10 mouse cellular contexts compared by ENCODE assay signal in genomic region chr9:43261941-43262340, GRCm38 (mm10). TPM values are rescaled to one million over a fixed set of nuclear protein-coding genes. Genes with fewer than 3 reads are reported as not detected.
DNase-seq lines count a peak whose midpoint lies in the region; ATAC-seq and TF ChIP-seq lines count a peak whose summit lies in the region.
"Had no signal": no experiment of that assay in that cellular context is flagged by ENCODE, and none has a peak within 500 bp of the region (broad histone marks: within the 10 kb centered on the region; RNA-seq: fewer than 3 reads in every experiment).

No protein-coding gene starts in this region.

- ATAC-seq in hindbrain, embryonic 12.5 days (ENCODE audit: low FRiP score) = no peak
- ATAC-seq in hindbrain, embryonic 16.5 days = no peak
- 0 out of 2 replicates have a peak, but pooled peaks have one; percentile 26 for ATAC-seq in kidney, embryonic 14.5 days (ENCODE audit: low FRiP score, low TSS enrichment)
- ATAC-seq in liver, postnatal 0 days = no peak
- ATAC-seq in midbrain, embryonic 15.5 days (replicated peaks) = no peak
- no peak for ATAC-seq in midbrain, embryonic 16.5 days

- TF ChIP-seq CTCF in liver, postnatal 0 days (IDR thresholded peaks at IDR 0.05; ENCODE audit: low read depth) = peak; percentile 53

- H3K27me3 ChIP-seq in hindbrain, embryonic 12.5 days = no peaks in the 10 kb centered on the region
- H3K27me3 ChIP-seq in hindbrain, embryonic 16.5 days (replicated peaks; ENCODE audit: control insufficient read depth, insufficient read depth, low read length) = 0 out of 2 replicates have a peak, but pooled peaks cover 2% of the 10 kb centered on the region
- no peaks in the 10 kb centered on the region for H3K27me3 ChIP-seq in kidney, embryonic 14.5 days (ENCODE audit: control insufficient read depth, insufficient read depth, low read length)
- H3K27me3 ChIP-seq in liver, postnatal 0 days (ENCODE audit: insufficient read depth, low read length) = no peaks in the 10 kb centered on the region
- 0 out of 2 replicates have a peak, but pooled peaks cover 2% of the 10 kb centered on the region for H3K27me3 ChIP-seq in midbrain, embryonic 15.5 days (replicated peaks)
- H3K27me3 ChIP-seq in midbrain, embryonic 16.5 days (ENCODE audit: control insufficient read depth, insufficient read depth, low read depth, low read length) = no peaks in the 10 kb centered on the region

- H3K4me1 ChIP-seq in hindbrain, embryonic 12.5 days = peaks cover 20% of the 10 kb centered on the region
- H3K4me1 ChIP-seq in hindbrain, embryonic 16.5 days (ENCODE audit: control insufficient read depth, insufficient read depth, low read depth, low read length) = no peaks in the 10 kb centered on the region
- peaks cover 39% of the 10 kb centered on the region for H3K4me1 ChIP-seq in kidney, embryonic 14.5 days (ENCODE audit: control insufficient read depth, insufficient read depth, low read length)
- H3K4me1 ChIP-seq in liver, postnatal 0 days (ENCODE audit: insufficient read depth) = peaks cover 17% of the 10 kb centered on the region
- no peaks in the 10 kb centered on the region for H3K4me1 ChIP-seq in midbrain, embryonic 15.5 days
- H3K4me1 ChIP-seq in midbrain, embryonic 16.5 days (ENCODE audit: control insufficient read depth, insufficient read depth, low read length) = no peaks in the 10 kb centered on the region

- H3K9me3 ChIP-seq in hindbrain, embryonic 12.5 days (replicated peaks) = no peaks in the 10 kb centered on the region
- H3K9me3 ChIP-seq in hindbrain, embryonic 16.5 days (ENCODE audit: control insufficient read depth, low read length) = no peaks in the 10 kb centered on the region
- H3K9me3 ChIP-seq in kidney, embryonic 14.5 days (ENCODE audit: control insufficient read depth, low read length) = no peaks in the 10 kb centered on the region
- H3K9me3 ChIP-seq in liver, postnatal 0 days (ENCODE audit: low read length) = no peaks in the 10 kb centered on the region
- no peaks in the 10 kb centered on the region for H3K9me3 ChIP-seq in midbrain, embryonic 15.5 days
- H3K9me3 ChIP-seq in midbrain, embryonic 16.5 days (replicated peaks; ENCODE audit: control insufficient read depth, low read length, poor library complexity, severe bottlenecking) = no peaks in the 10 kb centered on the region

- H3K4me2 ChIP-seq in hindbrain, embryonic 12.5 days (replicated peaks) = no peak overlapping the region
- no peak overlapping the region for H3K4me2 ChIP-seq in hindbrain, embryonic 16.5 days (ENCODE audit: low read length)
- no peak overlapping the region for H3K4me2 ChIP-seq in kidney, embryonic 14.5 days (replicated peaks; ENCODE audit: low read depth, low read length)
- no peak overlapping the region for H3K4me2 ChIP-seq in liver, postnatal 0 days (ENCODE audit: low read depth, low read length)
- H3K4me2 ChIP-seq in midbrain, embryonic 15.5 days = no peak overlapping the region
- H3K4me2 ChIP-seq in midbrain, embryonic 16.5 days (ENCODE audit: low read length) = no peak overlapping the region

- no peak overlapping the region for H3K4me3 ChIP-seq in hindbrain, embryonic 12.5 days
- H3K4me3 ChIP-seq in hindbrain, embryonic 16.5 days (ENCODE audit: low read length) = no peak overlapping the region
- H3K4me3 ChIP-seq in kidney, embryonic 14.5 days (ENCODE audit: low read length) = no peak overlapping the region
- no peak overlapping the region for H3K4me3 ChIP-seq in liver, postnatal 0 days (ENCODE audit: low read depth, low read length)
- H3K4me3 ChIP-seq in midbrain, embryonic 15.5 days = no peak overlapping the region
- H3K4me3 ChIP-seq in midbrain, embryonic 16.5 days (ENCODE audit: low read depth, low read length) = no peak overlapping the region

- peak overlapping the region; percentile 48 for H3K27ac ChIP-seq in hindbrain, embryonic 12.5 days
- H3K27ac ChIP-seq in hindbrain, embryonic 16.5 days (ENCODE audit: low read depth, low read length) = no peak overlapping the region
- peak overlapping the region; percentile 89 for H3K27ac ChIP-seq in kidney, embryonic 14.5 days (ENCODE audit: low read depth, low read length)
- H3K27ac ChIP-seq in liver, postnatal 0 days (ENCODE audit: low read depth) = peak overlapping the region; percentile 96
- no peak overlapping the region for H3K27ac ChIP-seq in midbrain, embryonic 15.5 days
- no peak overlapping the region for H3K27ac ChIP-seq in midbrain, embryonic 16.5 days (ENCODE audit: low read length)

- WGBS in hindbrain, embryonic 12.5 days = 40% methylated on average over 2 of the region's 2 CpGs
- WGBS in hindbrain, embryonic 16.5 days = 48% methylated on average over 2 of the region's 2 CpGs
- 27% methylated on average over 2 of the region's 2 CpGs for WGBS in kidney, embryonic 14.5 days
- WGBS in liver, postnatal 0 days (ENCODE audit: insufficient replicate concordance) = 33% methylated on average over 2 of the region's 2 CpGs
- 52% methylated on average over 2 of the region's 2 CpGs for WGBS in midbrain, embryonic 15.5 days
- WGBS in midbrain, embryonic 16.5 days = 51% methylated on average over 2 of the region's 2 CpGs

- peak; percentile 46 for DNase-seq in ZHBTc4 (ENCODE audit: low read depth, low spot score)
- DNase-seq in liver, postnatal 0 days = no peak
- no peak for DNase-seq in embryo, embryonic 10.5 days (ENCODE audit: low spot score)
- DNase-seq: cerebellum, postnatal 25 days; right cerebral cortex, postnatal 25 days had no signal

- H3K36me3 ChIP-seq in hindbrain, embryonic 12.5 days = no peaks in the 10 kb centered on the region
- H3K36me3 ChIP-seq in hindbrain, embryonic 16.5 days (ENCODE audit: control insufficient read depth, insufficient read depth, low read length) = no peaks in the 10 kb centered on the region
- H3K36me3 ChIP-seq in kidney, embryonic 14.5 days (ENCODE audit: control insufficient read depth, insufficient read depth, low read length) = no peaks in the 10 kb centered on the region
- no peaks in the 10 kb centered on the region for H3K36me3 ChIP-seq in liver, postnatal 0 days (replicated peaks; ENCODE audit: insufficient read depth, low read length)
- no peaks in the 10 kb centered on the region for H3K36me3 ChIP-seq in midbrain, embryonic 15.5 days (replicated peaks)
- no peaks in the 10 kb centered on the region for H3K36me3 ChIP-seq in midbrain, embryonic 16.5 days (ENCODE audit: control insufficient read depth, insufficient read depth, low read length)

- H3K9ac ChIP-seq in hindbrain, embryonic 12.5 days = no peak overlapping the region
- H3K9ac ChIP-seq in hindbrain, embryonic 16.5 days (ENCODE audit: low read depth, low read length) = no peak overlapping the region
- no peak overlapping the region for H3K9ac ChIP-seq in kidney, embryonic 14.5 days (ENCODE audit: low read depth, low read length)
- H3K9ac ChIP-seq in liver, postnatal 0 days (replicated peaks) = no peak overlapping the region
- no peak overlapping the region for H3K9ac ChIP-seq in midbrain, embryonic 15.5 days
- H3K9ac ChIP-seq in midbrain, embryonic 16.5 days (ENCODE audit: low read depth, low read length) = no peak overlapping the region

- no peak for TF ChIP-seq EP300 in liver, postnatal 0 days (IDR thresholded peaks at IDR 0.05; ENCODE audit: low read depth)

RNA-seq across cellular contexts. Expression of gene Oaf, which starts 22.2 kb away (rescaled TPM):
- 44.6 and 46.7 TPM in 2 replicates for polyA plus RNA-seq in hindbrain, embryonic 12.5 days (2016; fragmentation: Nextera tagmentation; extraction: Ambion mirVana)
- polyA plus RNA-seq in hindbrain, embryonic 16.5 days (2015; fragmentation: Nextera tagmentation; extraction: Ambion mirVana) = 4.1 and 7.0 TPM in 2 replicates
- polyA plus RNA-seq in kidney, embryonic 14.5 days (2014; fragmentation: Nextera tagmentation; extraction: Ambion mirVana) = 88.5 and 88.9 TPM in 2 replicates
- polyA plus RNA-seq in liver, postnatal 0 days (2015; fragmentation: Nextera tagmentation; extraction: Ambion mirVana) = 59.3 and 70.0 TPM in 2 replicates
- 5.1 and 6.4 TPM in 2 replicates for polyA plus RNA-seq in midbrain, embryonic 15.5 days (2015; fragmentation: Nextera tagmentation; extraction: Ambion mirVana)
- polyA plus RNA-seq in midbrain, embryonic 16.5 days (2015; fragmentation: Nextera tagmentation; extraction: Ambion mirVana) = 3.2 and 5.8 TPM in 2 replicates

RNA-seq across cellular contexts. Expression of gene Trim29, which starts 48.7 kb away (rescaled TPM):
- 2.1 and 2.2 TPM in 2 replicates for polyA plus RNA-seq in hindbrain, embryonic 12.5 days (2016; fragmentation: Nextera tagmentation; extraction: Ambion mirVana)
- not detected in 2 replicates for polyA plus RNA-seq in hindbrain, embryonic 16.5 days (2015; fragmentation: Nextera tagmentation; extraction: Ambion mirVana)
- polyA plus RNA-seq in kidney, embryonic 14.5 days (2014; fragmentation: Nextera tagmentation; extraction: Ambion mirVana) = 0.31 and 0.50 TPM in 2 replicates
- 0.04 TPM in 1 of 2 replicates, not detected in the other for polyA plus RNA-seq in liver, postnatal 0 days (2015; fragmentation: Nextera tagmentation; extraction: Ambion mirVana)
- polyA plus RNA-seq in midbrain, embryonic 15.5 days (2015; fragmentation: Nextera tagmentation; extraction: Ambion mirVana) = 0.62 TPM in 1 of 2 replicates, not detected in the other
- 0.09 TPM in 1 of 2 replicates, not detected in the other for polyA plus RNA-seq in midbrain, embryonic 16.5 days (2015; fragmentation: Nextera tagmentation; extraction: Ambion mirVana)

RNA-seq across cellular contexts. Expression of gene Pou2f3, which starts 51.8 kb away (rescaled TPM):
- not detected in 2 replicates for polyA plus RNA-seq in hindbrain, embryonic 12.5 days (2016; fragmentation: Nextera tagmentation; extraction: Ambion mirVana)
- 0.11 TPM in 1 of 2 replicates, not detected in the other for polyA plus RNA-seq in hindbrain, embryonic 16.5 days (2015; fragmentation: Nextera tagmentation; extraction: Ambion mirVana)
- polyA plus RNA-seq in kidney, embryonic 14.5 days (2014; fragmentation: Nextera tagmentation; extraction: Ambion mirVana) = 0.11 TPM in 1 of 2 replicates, not detected in the other
- 0.05 TPM in 1 of 2 replicates, not detected in the other for polyA plus RNA-seq in liver, postnatal 0 days (2015; fragmentation: Nextera tagmentation; extraction: Ambion mirVana)
- 0.08 and 0.14 TPM in 2 replicates for polyA plus RNA-seq in midbrain, embryonic 15.5 days (2015; fragmentation: Nextera tagmentation; extraction: Ambion mirVana)
- 0.07 TPM in 1 of 2 replicates, not detected in the other for polyA plus RNA-seq in midbrain, embryonic 16.5 days (2015; fragmentation: Nextera tagmentation; extraction: Ambion mirVana)

Comparison
In these comparisons a context has a peak if more than half of its experiments do, and no peak if none do; other contexts are left out.
1. H3K27ac ChIP-seq: peak in hindbrain, embryonic 12.5 days (single experiment), kidney, embryonic 14.5 days (single experiment) and liver, postnatal 0 days (single experiment); none in hindbrain, embryonic 16.5 days (single experiment), midbrain, embryonic 15.5 days (single experiment) and midbrain, embryonic 16.5 days (single experiment).